Mouse (Mus musculus): ENCODE data around the gene Ccdc173. TPM values are rescaled to one million over a fixed set of nuclear protein-coding genes. Genes with fewer than 3 reads are reported as not detected.
A peak's percentile ranks its signal among the peaks of the same experiment; 100 is the strongest.
"Not testable (repeated sequence)": the region's sequence is repeated elsewhere in the genome, so short reads cannot be mapped to it uniquely, and the experiment has no call there.

Gene Ccdc173
- polyA plus RNA-seq, 1 experiment from 2014 or later, result 2.3 TPM

DNA sequence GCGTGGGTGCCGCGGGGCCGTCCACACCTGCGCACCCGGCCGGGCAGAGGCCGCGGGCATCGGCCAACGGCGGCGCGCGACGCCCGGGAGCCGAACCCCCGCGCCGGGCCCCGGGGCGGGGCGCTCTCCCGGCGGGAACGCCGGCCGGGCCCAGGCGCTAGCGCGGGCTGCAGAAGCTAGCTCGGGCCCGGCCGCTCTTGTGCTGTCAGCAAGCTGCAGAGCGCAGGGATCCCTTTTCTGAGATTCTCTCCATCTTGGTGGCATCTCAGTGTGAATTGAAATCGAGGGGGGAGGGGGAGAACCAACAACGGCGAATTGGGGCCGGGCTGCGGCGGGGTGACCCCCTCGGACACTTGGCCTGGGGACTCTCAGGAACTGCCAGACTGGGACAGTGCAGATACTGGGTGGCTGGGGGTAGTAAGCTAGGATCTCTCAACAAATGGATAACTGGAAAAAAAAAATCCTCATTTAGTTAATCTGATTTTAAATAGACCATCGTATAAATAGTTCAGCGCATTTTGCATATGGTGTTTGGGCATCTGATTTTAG, 33.8 kb upstream of the Ccdc173 start:
- H3K4me2 ChIP-seq (replicated peaks), result peak overlapping the region; percentile 55
- H3K27me3 ChIP-seq (ENCODE audit: control insufficient read depth, insufficient read depth, low read length), result no peaks in the 10 kb centered on the region
- H3K9me3 ChIP-seq (ENCODE audit: control insufficient read depth, low read length), result no peaks in the 10 kb centered on the region
- peaks cover 4% of the 10 kb centered on the region; the same call in 1 of the 2 replicates for H3K36me3 ChIP-seq (replicated peaks; ENCODE audit: control insufficient read depth, insufficient read depth)
- peak overlapping the region; percentile 94 for H3K9ac ChIP-seq
- H3K27ac ChIP-seq, result peak overlapping the region; percentile 96
- DNase-seq (ENCODE audit: low spot score) (peak; percentile 59), ATAC-seq (ENCODE audit: low FRiP score) (peak; percentile 85)
- 2% methylated on average over 43 of the region's 45 CpGs for WGBS
- peak overlapping the region; percentile 83 for H3K4me3 ChIP-seq (replicated peaks; ENCODE audit: low read length)
- H3K4me1 ChIP-seq (replicated peaks; ENCODE audit: control insufficient read depth, insufficient read depth, low read length), result peaks cover 29% of the 10 kb centered on the region

DNA sequence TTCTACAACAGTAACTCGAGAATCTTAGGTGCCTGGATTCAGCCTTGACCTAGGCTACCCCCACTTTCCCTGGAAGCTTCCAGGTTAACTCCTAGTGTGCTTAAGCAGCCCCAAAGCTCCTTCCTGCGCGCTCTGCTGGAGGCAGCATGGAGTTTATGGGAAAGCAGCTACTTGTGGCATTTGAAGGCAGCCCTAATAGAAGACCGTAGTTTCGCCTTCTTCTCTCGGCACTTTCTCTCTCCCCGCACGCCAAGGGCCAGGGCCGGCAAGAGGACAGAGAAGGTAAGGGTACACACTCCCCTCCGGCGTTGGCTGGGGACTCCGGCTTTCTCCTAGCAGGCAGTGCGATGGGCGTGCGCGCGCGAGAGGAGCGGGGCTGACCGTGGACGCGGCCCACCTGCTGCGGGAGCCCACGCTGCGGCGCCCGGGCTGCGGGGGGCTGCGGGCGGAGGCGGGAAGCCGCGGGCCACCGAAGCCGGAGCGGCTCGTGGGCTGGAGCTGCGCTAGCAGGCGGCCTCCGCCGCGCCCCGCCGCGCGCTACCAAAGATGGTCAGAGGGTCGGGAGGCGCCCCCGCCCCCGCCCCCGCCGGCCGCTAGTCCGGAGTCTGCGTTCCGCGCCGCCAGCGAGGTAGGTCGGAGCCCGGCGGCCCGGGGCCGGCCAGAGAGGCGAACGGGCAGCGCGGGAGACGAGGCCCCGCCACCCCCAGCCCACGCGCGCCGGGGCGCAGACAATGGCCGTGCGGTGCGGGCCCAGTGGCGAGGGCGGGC, 33.2 kb upstream of the Ccdc173 start:
- peak overlapping the region; percentile 96 for H3K27ac ChIP-seq
- ATAC-seq (ENCODE audit: low FRiP score) (peak; percentile 87), DNase-seq (ENCODE audit: low spot score) (peak; percentile 66)
- peak overlapping the region; percentile 55 for H3K4me2 ChIP-seq (replicated peaks)
- H3K4me1 ChIP-seq (replicated peaks; ENCODE audit: control insufficient read depth, insufficient read depth, low read length), result peaks cover 26% of the 10 kb centered on the region
- no peaks in the 10 kb centered on the region; the same call in 1 of the 2 replicates for H3K36me3 ChIP-seq (replicated peaks; ENCODE audit: control insufficient read depth, insufficient read depth)
- H3K27me3 ChIP-seq (ENCODE audit: control insufficient read depth, insufficient read depth, low read length), result no peaks in the 10 kb centered on the region
- H3K4me3 ChIP-seq (replicated peaks; ENCODE audit: low read length), result peak overlapping the region; percentile 83
- H3K9me3 ChIP-seq (ENCODE audit: control insufficient read depth, low read length), result no peaks in the 10 kb centered on the region
- WGBS, result under 1% methylated on average over 64 of the region's 80 CpGs
- peak overlapping the region; percentile 94 for H3K9ac ChIP-seq

GRCm38 (mm10) chr2:69821711-69822110, 32.3 kb upstream of the Ccdc173 start, which contains the start of gene Klhl23:
Gene Klhl23 (plus strand): TSS chr2:69821944.
- H3K9ac ChIP-seq, result peak within 1 kb of the TSS; percentile 94
- 31% methylated on average over 8 of the region's 8 CpGs for WGBS
- no peaks in the 10 kb centered on the region; the same call in 1 of the 2 replicates for H3K36me3 ChIP-seq (replicated peaks; ENCODE audit: control insufficient read depth, insufficient read depth)
- no peaks in the 10 kb centered on the region for H3K27me3 ChIP-seq (ENCODE audit: control insufficient read depth, insufficient read depth, low read length)
- no peak for ATAC-seq (ENCODE audit: low FRiP score)
- H3K4me2 ChIP-seq (replicated peaks), result peak within 1 kb of the TSS; percentile 55
- H3K9me3 ChIP-seq (ENCODE audit: control insufficient read depth, low read length), result no peaks in the 10 kb centered on the region
- peak within 1 kb of the TSS; percentile 96 for H3K27ac ChIP-seq
- DNase-seq (ENCODE audit: low spot score), result no peak
- peak within 1 kb of the TSS; percentile 83 for H3K4me3 ChIP-seq (replicated peaks; ENCODE audit: low read length)
- peaks cover 26% of the 10 kb centered on the region for H3K4me1 ChIP-seq (replicated peaks; ENCODE audit: control insufficient read depth, insufficient read depth, low read length)

GRCm38 (mm10) chr2:69820201-69820600, 30.8 kb upstream of the Ccdc173 start:
- Histone ChIP-seq H3K9ac (no peak overlapping the region), H3K4me1 (replicated peaks; ENCODE audit: control insufficient read depth, insufficient read depth, low read length) (peaks cover 20% of the 10 kb centered on the region), H3K9me3 (ENCODE audit: control insufficient read depth, low read length) (no peaks in the 10 kb centered on the region), H3K27ac (no peak overlapping the region), H3K27me3 (ENCODE audit: control insufficient read depth, insufficient read depth, low read length) (no peaks in the 10 kb centered on the region), H3K4me2 (replicated peaks) (no peak overlapping the region), H3K4me3 (replicated peaks; ENCODE audit: low read length) (no peak overlapping the region), H3K36me3 (replicated peaks; ENCODE audit: control insufficient read depth, insufficient read depth) (no peaks in the 10 kb centered on the region; the same call in 1 of the 2 replicates)
- DNase-seq (ENCODE audit: low spot score) (no peak), ATAC-seq (ENCODE audit: low FRiP score) (no peak)
- 77% methylated on average over 1 of the region's 1 CpGs for WGBS

- DNase-seq (ENCODE audit: low spot score) (no peak), ATAC-seq (ENCODE audit: low FRiP score) (no peak)
- Histone ChIP-seq H3K36me3 (replicated peaks; ENCODE audit: control insufficient read depth, insufficient read depth) (no peaks in the 10 kb centered on the region), H3K9ac (no peak overlapping the region), H3K27ac (no peak overlapping the region), H3K9me3 (ENCODE audit: control insufficient read depth, low read length) (no peaks in the 10 kb centered on the region), H3K4me2 (replicated peaks) (no peak overlapping the region), H3K27me3 (ENCODE audit: control insufficient read depth, insufficient read depth, low read length) (no peaks in the 10 kb centered on the region), H3K4me3 (replicated peaks; ENCODE audit: low read length) (no peak overlapping the region), H3K4me1 (replicated peaks; ENCODE audit: control insufficient read depth, insufficient read depth, low read length) (peaks cover 8% of the 10 kb centered on the region)
- WGBS, result 85% methylated on average over 9 of the region's 9 CpGs
These were observed 29.1 kb upstream of the Ccdc173 start for GRCm38 (mm10) chr2:69818350-69819085.

DNA sequence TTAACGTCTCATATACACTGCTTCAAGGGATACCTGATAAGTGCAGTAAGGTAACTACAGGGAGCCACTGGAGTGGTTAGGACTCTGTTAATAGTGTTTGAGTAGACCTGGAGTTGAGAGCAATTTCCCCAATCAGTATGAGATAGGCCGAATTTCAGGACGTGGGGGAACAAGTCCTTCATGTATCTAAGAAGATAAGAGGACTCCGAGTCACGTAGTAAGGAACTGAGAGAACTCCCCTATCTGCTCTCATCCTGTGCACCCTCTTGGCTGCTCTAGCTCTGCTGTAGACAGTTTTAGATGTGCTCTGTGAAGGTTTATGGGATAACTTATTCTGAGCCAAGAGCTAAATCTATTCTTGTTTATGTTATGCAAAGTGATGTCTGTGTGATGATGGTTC, 27.2 kb upstream of the Ccdc173 start:
- DNase-seq (ENCODE audit: low spot score) (no peak), ATAC-seq (ENCODE audit: low FRiP score) (no peak)
- H3K4me3 ChIP-seq (replicated peaks; ENCODE audit: low read length), result no peak overlapping the region
- no peaks in the 10 kb centered on the region for H3K36me3 ChIP-seq (replicated peaks; ENCODE audit: control insufficient read depth, insufficient read depth)
- H3K9ac ChIP-seq, result no peak overlapping the region
- H3K4me2 ChIP-seq (replicated peaks), result no peak overlapping the region
- 87% methylated on average over 5 of the region's 5 CpGs for WGBS
- H3K27ac ChIP-seq, result no peak overlapping the region
- H3K9me3 ChIP-seq (ENCODE audit: control insufficient read depth, low read length), result no peaks in the 10 kb centered on the region
- no peaks in the 10 kb centered on the region for H3K27me3 ChIP-seq (ENCODE audit: control insufficient read depth, insufficient read depth, low read length)
- 0 out of 2 replicates have a peak, but pooled peaks cover under 1% of the 10 kb centered on the region for H3K4me1 ChIP-seq (replicated peaks; ENCODE audit: control insufficient read depth, insufficient read depth, low read length)

DNA sequence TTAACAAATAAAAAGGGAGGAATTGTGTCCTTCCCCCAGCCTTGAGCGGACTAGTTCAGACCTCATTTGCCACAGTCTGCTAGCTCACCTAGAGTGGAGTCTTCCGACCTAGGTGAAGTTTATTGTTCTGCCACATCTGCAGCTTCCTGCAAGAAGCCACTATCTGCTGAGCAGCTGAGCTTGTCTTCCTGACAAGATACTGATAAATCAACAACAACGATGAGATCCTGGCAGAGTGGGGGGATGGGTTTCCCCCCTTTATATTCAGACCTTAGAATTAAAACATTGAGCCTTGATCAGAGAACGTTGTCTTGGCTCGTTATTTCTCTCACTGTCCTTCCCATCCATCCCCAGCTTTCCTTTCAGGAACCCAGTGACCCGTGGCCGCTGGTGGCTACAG, 22.0 kb upstream of the Ccdc173 start:
- H3K4me3 ChIP-seq (replicated peaks; ENCODE audit: low read length); ATAC-seq (ENCODE audit: low FRiP score); H3K27me3 ChIP-seq (ENCODE audit: control insufficient read depth, insufficient read depth, low read length); H3K9me3 ChIP-seq (ENCODE audit: control insufficient read depth, low read length); H3K27ac ChIP-seq; DNase-seq (ENCODE audit: low spot score); H3K4me2 ChIP-seq (replicated peaks); H3K36me3 ChIP-seq (replicated peaks; ENCODE audit: control insufficient read depth, insufficient read depth); H3K9ac ChIP-seq; H3K4me1 ChIP-seq (replicated peaks; ENCODE audit: control insufficient read depth, insufficient read depth, low read length): not testable (repeated sequence)
- WGBS, result 74% methylated on average over 7 of the region's 7 CpGs

GRCm38 (mm10) chr2:69810169-69810568, 20.8 kb upstream of the Ccdc173 start:
- WGBS, result 76% methylated on average over 15 of the region's 15 CpGs
- H3K36me3 ChIP-seq (replicated peaks; ENCODE audit: control insufficient read depth, insufficient read depth), result no peaks in the 10 kb centered on the region
- ATAC-seq (ENCODE audit: low FRiP score), result no peak
- no peaks in the 10 kb centered on the region for H3K4me1 ChIP-seq (replicated peaks; ENCODE audit: control insufficient read depth, insufficient read depth, low read length)
- no peak overlapping the region for H3K27ac ChIP-seq
- no peak overlapping the region for H3K4me2 ChIP-seq (replicated peaks)
- DNase-seq (ENCODE audit: low spot score), result no peak
- H3K9ac ChIP-seq, result no peak overlapping the region
- H3K9me3 ChIP-seq (ENCODE audit: control insufficient read depth, low read length), result no peaks in the 10 kb centered on the region
- H3K4me3 ChIP-seq (replicated peaks; ENCODE audit: low read length), result no peak overlapping the region
- H3K27me3 ChIP-seq (ENCODE audit: control insufficient read depth, insufficient read depth, low read length), result no peaks in the 10 kb centered on the region

- DNase-seq (ENCODE audit: low spot score); H3K4me2 ChIP-seq (replicated peaks); H3K4me1 ChIP-seq (replicated peaks; ENCODE audit: control insufficient read depth, insufficient read depth, low read length); H3K27ac ChIP-seq; H3K4me3 ChIP-seq (replicated peaks; ENCODE audit: low read length); ATAC-seq (ENCODE audit: low FRiP score); H3K27me3 ChIP-seq (ENCODE audit: control insufficient read depth, insufficient read depth, low read length); H3K36me3 ChIP-seq (replicated peaks; ENCODE audit: control insufficient read depth, insufficient read depth); H3K9ac ChIP-seq; H3K9me3 ChIP-seq (ENCODE audit: control insufficient read depth, low read length): not testable (repeated sequence)
- 91% methylated on average over 7 of the region's 9 CpGs for WGBS
These were observed 15.3 kb upstream of the Ccdc173 start for GRCm38 (mm10) chr2:69804663-69805062.
